Mouse (Mus musculus): ENCODE measurements around the gene Dyrk1a. TPM values are rescaled to one million over a fixed set of nuclear protein-coding genes. Genes with fewer than 3 reads are reported as not detected.

Gene Dyrk1a
- polyA plus RNA-seq, 1 experiment, result 21.2 TPM

DNA sequence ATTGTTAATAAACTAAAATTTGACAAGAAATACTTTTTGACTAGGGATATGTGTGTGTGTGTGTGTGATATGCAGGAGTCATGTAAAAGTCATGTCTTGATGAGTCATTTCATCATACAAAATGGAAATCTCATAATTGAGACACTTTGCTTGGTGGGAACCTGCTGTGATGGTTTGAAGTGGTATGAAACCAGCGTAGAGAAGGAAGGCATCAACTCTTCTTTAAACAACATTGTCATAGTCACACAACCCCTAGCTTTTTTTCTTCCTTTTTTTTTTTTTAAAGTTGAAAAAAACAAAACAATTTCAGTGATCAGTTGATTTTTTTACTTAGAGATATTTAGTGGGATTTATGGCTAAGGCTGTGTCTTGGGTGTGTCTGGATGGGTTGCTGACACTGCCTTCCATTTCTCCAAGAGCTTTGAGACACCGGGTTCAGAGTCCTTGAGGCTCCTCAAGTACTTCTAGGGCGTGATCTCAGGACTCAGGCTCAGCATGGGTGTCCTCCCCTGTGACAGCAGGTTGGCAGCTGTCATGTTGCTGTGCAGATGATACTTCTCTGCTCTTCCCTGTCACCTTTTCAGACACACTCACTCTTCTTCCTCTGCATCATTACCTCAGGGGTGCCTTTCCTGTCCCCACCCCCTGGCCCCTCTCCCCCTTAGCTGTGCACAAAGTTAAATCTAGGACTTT is 4.4 kb downstream of the Dyrk1a start:
- H3K4me1 ChIP-seq (ENCODE audit: control insufficient read depth, insufficient read depth, low read length), result peaks cover 7% of the 10 kb centered on the region; the same call in 1 of the 2 replicates
- no peak overlapping the region for H3K27ac ChIP-seq (ENCODE audit: control insufficient read depth, insufficient read depth, low read depth, low read length, poor library complexity)
- H3K4me3 ChIP-seq (replicated peaks; ENCODE audit: control insufficient read depth, low read depth, low read length), result no peak overlapping the region
- WGBS, result 64% methylated on average over 3 of the region's 3 CpGs
- no peak for TF ChIP-seq POLR2A (IDR thresholded peaks at IDR 0.05; ENCODE audit: borderline replicate concordance, control insufficient read depth, low read depth, low read length)

DNA sequence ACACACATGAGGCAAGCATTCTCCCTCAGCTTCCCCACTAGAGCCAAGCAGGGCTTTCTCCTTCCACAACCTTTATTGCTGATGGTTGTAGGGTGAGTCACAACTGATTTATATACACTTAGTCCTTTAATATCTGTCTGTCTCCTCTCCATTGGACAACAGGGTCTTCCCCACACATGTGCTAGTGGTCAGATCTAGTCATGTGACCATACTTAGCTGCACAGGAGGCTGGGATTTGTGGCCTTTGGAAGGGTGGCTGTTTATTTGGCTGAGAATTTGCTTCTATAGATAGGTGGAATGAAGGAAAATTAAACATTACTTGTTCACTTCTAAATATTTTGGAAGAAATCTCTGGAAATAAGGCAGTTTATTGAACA is 4.9 kb downstream of the Dyrk1a start:
- Histone ChIP-seq H3K4me3 (replicated peaks; ENCODE audit: control insufficient read depth, low read depth, low read length) (no peak overlapping the region), H3K27ac (ENCODE audit: control insufficient read depth, insufficient read depth, low read depth, low read length, poor library complexity) (no peak overlapping the region), H3K4me1 (ENCODE audit: control insufficient read depth, insufficient read depth, low read length) (peaks cover 8% of the 10 kb centered on the region; the same call in 1 of the 2 replicates)
- TF ChIP-seq POLR2A (IDR thresholded peaks at IDR 0.05; ENCODE audit: borderline replicate concordance, control insufficient read depth, low read depth, low read length), result no peak
- TF ChIP-seq CTCF (IDR thresholded peaks at IDR 0.05; ENCODE audit: control insufficient read depth, insufficient read depth, low read length), result no peak

DNA sequence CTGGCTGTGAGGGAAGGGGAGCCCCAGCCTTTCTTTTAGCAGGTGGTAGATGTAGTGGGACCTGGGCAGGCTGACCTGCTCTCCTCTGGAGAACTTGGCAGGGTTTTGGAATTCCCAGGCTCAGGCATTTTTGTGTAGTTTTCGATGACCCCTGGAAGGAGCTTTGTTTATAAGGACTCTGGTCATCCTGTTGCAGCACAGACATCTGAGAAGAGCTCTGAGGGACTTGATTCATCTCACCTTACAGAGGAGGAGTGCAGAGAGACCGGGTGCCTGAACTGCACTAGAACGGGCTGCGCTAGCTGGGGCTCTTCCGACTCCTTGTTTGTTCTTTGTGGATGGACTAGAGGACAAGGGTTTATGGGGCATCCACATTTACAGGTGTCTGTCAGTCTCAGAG is 5.9 kb downstream of the Dyrk1a start:
- H3K27ac ChIP-seq (ENCODE audit: control insufficient read depth, insufficient read depth, low read depth, low read length, poor library complexity), result no peak overlapping the region
- WGBS, result 90% methylated on average over 5 of the region's 5 CpGs
- TF ChIP-seq CTCF (IDR thresholded peaks at IDR 0.05; ENCODE audit: control insufficient read depth, insufficient read depth, low read length) (no peak), POLR2A (IDR thresholded peaks at IDR 0.05; ENCODE audit: borderline replicate concordance, control insufficient read depth, low read depth, low read length) (no peak)
- no peak overlapping the region for H3K4me3 ChIP-seq (replicated peaks; ENCODE audit: control insufficient read depth, low read depth, low read length)
- H3K4me1 ChIP-seq (ENCODE audit: control insufficient read depth, insufficient read depth, low read length), result peaks cover 9% of the 10 kb centered on the region; the same call in 1 of the 2 replicates

DNA sequence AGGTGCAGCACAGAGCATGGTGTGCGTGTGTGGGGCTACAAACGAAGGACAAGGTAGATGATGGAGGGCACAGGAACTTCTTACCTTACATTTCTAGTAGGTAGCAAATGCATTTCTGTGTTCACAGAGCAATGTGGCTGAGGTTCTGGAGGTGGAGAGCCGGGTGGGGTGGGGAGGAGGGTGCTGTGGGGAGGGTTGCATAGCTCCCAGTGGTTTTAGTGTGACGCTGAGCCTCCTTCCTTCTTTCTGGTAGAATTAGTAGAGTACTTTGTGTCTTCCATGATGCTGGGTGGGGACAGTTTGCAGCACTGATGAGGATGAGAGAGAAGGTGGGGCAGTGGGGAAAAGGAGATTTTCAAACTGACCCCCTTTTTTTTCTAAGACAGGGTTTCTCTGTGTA is 9.5 kb downstream of the Dyrk1a start:
- TF ChIP-seq CTCF (IDR thresholded peaks at IDR 0.05; ENCODE audit: control insufficient read depth, insufficient read depth, low read length) (no peak), POLR2A (IDR thresholded peaks at IDR 0.05; ENCODE audit: borderline replicate concordance, control insufficient read depth, low read depth, low read length) (no peak)
- Histone ChIP-seq H3K4me1 (ENCODE audit: control insufficient read depth, insufficient read depth, low read length) (peaks cover 7% of the 10 kb centered on the region; the same call in 1 of the 2 replicates), H3K4me3 (replicated peaks; ENCODE audit: control insufficient read depth, low read depth, low read length) (no peak overlapping the region), H3K27ac (ENCODE audit: control insufficient read depth, insufficient read depth, low read depth, low read length, poor library complexity) (no peak overlapping the region)
- 43% methylated on average over 4 of the region's 4 CpGs for WGBS

DNA sequence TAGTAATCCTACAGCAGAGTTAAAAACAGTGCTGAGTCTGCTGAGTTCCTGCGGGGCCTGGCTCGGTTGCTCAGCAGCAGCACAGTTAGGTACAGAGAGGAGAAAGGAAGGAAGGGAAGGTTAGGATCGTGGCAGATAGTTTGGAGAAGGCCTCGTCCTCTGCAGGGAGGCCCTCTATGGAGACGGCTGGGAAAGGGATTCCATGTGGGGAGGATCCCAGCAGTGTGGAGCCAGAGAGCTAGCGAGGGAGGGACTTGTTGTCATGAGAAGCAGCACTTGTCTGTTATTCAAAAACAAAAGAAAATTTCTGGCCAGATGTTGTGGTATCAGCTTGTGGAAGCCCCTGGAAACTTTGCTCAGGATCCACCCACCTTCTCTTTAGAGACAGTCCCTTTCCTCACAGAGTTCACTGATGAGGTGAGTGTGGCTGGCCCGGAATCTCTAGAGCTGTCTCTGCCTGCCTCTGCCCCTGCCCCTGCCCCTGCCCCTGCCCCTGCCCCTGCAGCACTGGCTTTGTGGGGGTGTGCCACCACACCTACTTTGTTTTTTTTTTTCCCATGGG is 11.1 kb downstream of the Dyrk1a start:
- H3K4me1 ChIP-seq (ENCODE audit: control insufficient read depth, insufficient read depth, low read length), result peaks cover 7% of the 10 kb centered on the region; the same call in 1 of the 2 replicates
- WGBS, result 45% methylated on average over 7 of the region's 7 CpGs
- H3K27ac ChIP-seq (ENCODE audit: control insufficient read depth, insufficient read depth, low read depth, low read length, poor library complexity), result no peak overlapping the region
- TF ChIP-seq CTCF (IDR thresholded peaks at IDR 0.05; ENCODE audit: control insufficient read depth, insufficient read depth, low read length) (no peak), POLR2A (IDR thresholded peaks at IDR 0.05; ENCODE audit: borderline replicate concordance, control insufficient read depth, low read depth, low read length) (no peak)
- no peak overlapping the region for H3K4me3 ChIP-seq (replicated peaks; ENCODE audit: control insufficient read depth, low read depth, low read length)

DNA sequence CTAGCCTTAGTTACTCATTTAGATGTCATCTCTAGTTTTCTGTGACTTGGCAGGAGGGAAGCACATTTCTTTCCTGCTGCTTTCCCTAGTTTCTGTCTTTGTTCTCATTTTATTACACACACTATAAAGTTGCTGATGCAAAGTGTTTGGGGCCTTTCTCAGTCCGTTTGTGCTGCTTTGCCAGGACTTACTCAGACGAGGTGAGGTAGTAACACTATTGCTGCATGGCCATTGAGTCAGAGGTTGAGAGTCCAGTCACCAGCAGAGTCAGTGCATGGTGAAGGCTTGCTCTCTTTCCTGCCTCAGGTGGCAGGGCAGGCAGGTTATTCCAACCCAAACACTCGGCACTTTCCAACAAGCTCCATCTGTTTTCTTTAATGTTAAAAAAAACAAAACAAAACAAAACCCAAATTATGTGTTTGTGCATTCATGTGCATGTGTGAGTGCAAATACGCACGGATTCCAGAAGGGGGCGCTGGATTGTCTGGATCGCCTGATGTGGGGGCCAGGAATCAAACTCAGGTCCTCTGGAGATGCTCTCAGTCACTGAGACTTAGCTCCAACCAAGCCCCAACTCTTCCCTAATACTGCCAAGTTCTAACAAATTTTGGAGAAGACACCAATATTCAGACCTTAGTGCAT is 16.7 kb downstream of the Dyrk1a start:
- TF ChIP-seq CTCF (IDR thresholded peaks at IDR 0.05; ENCODE audit: control insufficient read depth, insufficient read depth, low read length), result peak; percentile 13; the same call in 1 of the 2 replicates
- no peak for TF ChIP-seq POLR2A (IDR thresholded peaks at IDR 0.05; ENCODE audit: borderline replicate concordance, control insufficient read depth, low read depth, low read length)
- Histone ChIP-seq H3K4me3 (replicated peaks; ENCODE audit: control insufficient read depth, low read depth, low read length) (no peak overlapping the region), H3K4me1 (ENCODE audit: control insufficient read depth, insufficient read depth, low read length) (peaks cover 5% of the 10 kb centered on the region; the same call in 1 of the 2 replicates), H3K27ac (ENCODE audit: control insufficient read depth, insufficient read depth, low read depth, low read length, poor library complexity) (no peak overlapping the region)
- 74% methylated on average over 7 of the region's 7 CpGs for WGBS

DNA sequence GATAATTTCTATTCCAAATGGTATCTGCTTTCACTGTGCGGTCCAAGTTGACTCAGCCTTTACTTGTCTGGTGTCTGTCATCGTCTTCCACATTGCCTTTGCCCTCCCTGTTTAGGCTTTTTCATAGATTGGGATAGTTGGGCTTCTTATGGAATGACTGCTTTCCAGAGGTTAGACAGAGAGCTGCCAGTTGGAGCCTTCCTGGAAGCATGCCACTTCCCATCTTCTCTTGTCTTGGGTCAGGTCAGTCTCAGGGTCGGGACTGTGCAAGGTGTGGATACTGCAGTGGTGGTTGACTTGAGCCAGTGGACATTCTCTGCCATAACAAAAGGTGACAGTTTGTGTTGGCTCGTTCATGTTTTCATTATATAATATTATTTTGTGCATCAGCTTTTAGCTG is 17.7 kb downstream of the Dyrk1a start:
- Histone ChIP-seq H3K4me3 (replicated peaks; ENCODE audit: control insufficient read depth, low read depth, low read length) (no peak overlapping the region), H3K4me1 (ENCODE audit: control insufficient read depth, insufficient read depth, low read length) (peaks cover 5% of the 10 kb centered on the region; the same call in 1 of the 2 replicates), H3K27ac (ENCODE audit: control insufficient read depth, insufficient read depth, low read depth, low read length, poor library complexity) (no peak overlapping the region)
- 84% methylated on average over 4 of the region's 4 CpGs for WGBS
- TF ChIP-seq CTCF (IDR thresholded peaks at IDR 0.05; ENCODE audit: control insufficient read depth, insufficient read depth, low read length) (no peak), POLR2A (IDR thresholded peaks at IDR 0.05; ENCODE audit: borderline replicate concordance, control insufficient read depth, low read depth, low read length) (no peak)

DNA sequence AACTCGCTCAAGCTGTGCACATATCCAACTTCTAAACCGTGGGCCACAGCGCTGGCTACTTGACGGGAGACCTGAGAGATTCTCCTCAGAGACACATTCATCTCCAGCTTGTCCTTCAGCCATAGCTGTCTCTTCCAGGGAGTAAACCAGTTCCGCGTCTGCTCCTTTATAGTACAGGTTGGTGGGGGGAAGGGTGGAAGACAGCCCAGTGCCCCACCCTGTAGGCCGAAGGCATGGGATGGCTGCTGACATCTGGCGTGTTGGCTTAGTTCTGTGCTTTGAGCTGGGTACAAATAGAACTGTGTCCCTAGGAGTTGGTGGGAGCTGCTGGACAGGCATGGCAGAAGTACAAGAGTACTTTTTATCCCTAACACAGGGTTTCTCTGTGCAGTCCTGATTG is 18.4 kb downstream of the Dyrk1a start:
- Histone ChIP-seq H3K4me3 (replicated peaks; ENCODE audit: control insufficient read depth, low read depth, low read length) (no peak overlapping the region), H3K27ac (ENCODE audit: control insufficient read depth, insufficient read depth, low read depth, low read length, poor library complexity) (no peak overlapping the region), H3K4me1 (ENCODE audit: control insufficient read depth, insufficient read depth, low read length) (peaks cover 5% of the 10 kb centered on the region; the same call in 1 of the 2 replicates)
- 80% methylated on average over 8 of the region's 8 CpGs for WGBS
- TF ChIP-seq CTCF (IDR thresholded peaks at IDR 0.05; ENCODE audit: control insufficient read depth, insufficient read depth, low read length) (no peak), POLR2A (IDR thresholded peaks at IDR 0.05; ENCODE audit: borderline replicate concordance, control insufficient read depth, low read depth, low read length) (no peak)
